Mouse (Mus musculus) small intestine, adult 2 months (tissue): ENCODE measurements around the gene Klf17. TPM values are rescaled to one million over a fixed set of nuclear protein-coding genes. Genes with fewer than 3 reads are reported as not detected.

Experiments
- H3K27ac ChIP-seq: fragments of 200-500 bp; 2 replicates; pipeline ENCODE4 v1.5.1; 2012; ENCODE audit warnings: low read depth, low read length, control low read depth, inconsistent platforms; ENCODE audit not compliant: insufficient read depth
- H3K27me3 ChIP-seq: fragments of 200-500 bp; 2 replicates; pipeline ENCODE4 v1.6.1; 2012; ENCODE audit warnings: mild to moderate bottlenecking, moderate library complexity, low read length, inconsistent platforms; ENCODE audit not compliant: control insufficient read depth, insufficient read depth
- H3K36me3 ChIP-seq: fragments of 200-500 bp; 2 replicates; pipeline ENCODE4 v1.6.1; 2012; ENCODE audit warnings: mild to moderate bottlenecking, low read length, control low read depth, inconsistent platforms; ENCODE audit not compliant: control insufficient read depth, insufficient read depth
- H3K4me1 ChIP-seq: fragments of 200-500 bp; 2 replicates; pipeline ENCODE4 v1.6.1; 2012; ENCODE audit warnings: low read length, inconsistent platforms, mixed read lengths; ENCODE audit not compliant: control insufficient read depth, insufficient read depth, insufficient read length
- H3K4me3 ChIP-seq: fragments of 200-500 bp; 2 replicates; pipeline ENCODE4 v1.5.1; 2012; ENCODE audit warnings: low read depth, mild to moderate bottlenecking, control low read depth, inconsistent platforms, low read length, moderate library complexity
- CTCF ChIP-seq: fragments of 200-500 bp; IDR thresholded peaks from 2 replicates; pipeline ENCODE4 v1.5.1; 2012; ENCODE audit warnings: low read depth, mild to moderate bottlenecking, control low read depth, inconsistent platforms, low read length, moderate library complexity, mixed read lengths; ENCODE audit not compliant: insufficient replicate concordance, insufficient read length; ENCODE audit errors: extremely low read depth
- POLR2A ChIP-seq: fragments of 200-500 bp; IDR thresholded peaks from 2 replicates; pipeline ENCODE4 v1.6.1; 2012; ENCODE audit warnings: low read depth, mild to moderate bottlenecking, control low read depth, inconsistent platforms, low read length, moderate library complexity
- WGBS: fragments of 180-500 bp; shearing (Covaris S2); methylation state at CpG from one replicate; pipeline ENCODE4 v1.1.7; 2018; 5-methylcytosine and 5-hydroxymethylcytosine counted together
- polyA plus RNA-seq: library from polyadenylated mRNA; depleted of rRNA; stranded (reverse); fragments of >200 nt; gene quantifications from 2 replicates; pipeline ENCODE4 v1.2.3, GENCODE M21; 2012; rRNA removed

The Klf17 gene
- polyA plus RNA-seq = not detected in 2 replicates

GRCm38 (mm10) chr4:117765416-117765815, at the start of gene Klf17:
Klf17 (minus strand) TSS chr4:117765648.
- no peaks in the 10 kb centered on the region for H3K27me3 ChIP-seq
- H3K4me1 ChIP-seq = no peaks in the 10 kb centered on the region
- TF ChIP-seq CTCF = no peak
- TF ChIP-seq POLR2A = no peak
- no peak within 1 kb of the TSS for H3K27ac ChIP-seq
- 70% methylated on average over 12 of the region's 12 CpGs for whole genome bisulfite sequencing
- H3K4me3 ChIP-seq = no peak within 1 kb of the TSS
- H3K36me3 ChIP-seq = no peaks in the 10 kb centered on the region

DNA sequence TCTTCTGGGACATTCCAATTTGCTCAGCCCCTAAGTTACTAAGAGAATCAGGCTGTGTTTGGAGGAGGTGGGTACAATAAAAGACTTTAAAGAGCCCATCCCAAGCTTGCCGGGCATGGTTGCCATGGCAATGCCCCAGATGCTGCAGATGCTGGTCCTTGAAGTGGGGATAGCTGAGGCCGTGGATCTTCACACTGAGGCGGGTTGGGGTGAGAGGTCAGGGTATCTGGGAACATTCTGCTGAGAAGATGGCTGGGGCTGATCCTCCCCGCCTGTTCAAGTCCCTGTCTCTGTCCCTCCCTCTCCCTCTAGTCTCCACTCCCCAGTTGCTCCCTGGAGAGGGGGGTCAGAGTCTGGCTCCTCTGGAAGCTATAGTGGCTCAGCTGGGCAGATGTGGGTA, 48.9 kb upstream of the Klf17 start:
- Histone ChIP-seq H3K36me3 (no peaks in the 10 kb centered on the region), H3K4me1 (no peaks in the 10 kb centered on the region), H3K27ac (no peak overlapping the region), H3K4me3 (no peak overlapping the region), H3K27me3 (no peaks in the 10 kb centered on the region)
- WGBS = 69% methylated on average over 4 of the region's 4 CpGs
- no peak for TF ChIP-seq POLR2A
- TF ChIP-seq CTCF = no peak

GRCm38 (mm10) chr4:117813591-117814192, 48.2 kb upstream of the Klf17 start:
- Histone ChIP-seq H3K4me3 (no peak overlapping the region), H3K27me3 (no peaks in the 10 kb centered on the region), H3K27ac (no peak overlapping the region), H3K36me3 (no peaks in the 10 kb centered on the region), H3K4me1 (no peaks in the 10 kb centered on the region)
- no peak for TF ChIP-seq CTCF
- no peak for TF ChIP-seq POLR2A
- 65% methylated on average over 9 of the region's 9 CpGs for WGBS

DNA sequence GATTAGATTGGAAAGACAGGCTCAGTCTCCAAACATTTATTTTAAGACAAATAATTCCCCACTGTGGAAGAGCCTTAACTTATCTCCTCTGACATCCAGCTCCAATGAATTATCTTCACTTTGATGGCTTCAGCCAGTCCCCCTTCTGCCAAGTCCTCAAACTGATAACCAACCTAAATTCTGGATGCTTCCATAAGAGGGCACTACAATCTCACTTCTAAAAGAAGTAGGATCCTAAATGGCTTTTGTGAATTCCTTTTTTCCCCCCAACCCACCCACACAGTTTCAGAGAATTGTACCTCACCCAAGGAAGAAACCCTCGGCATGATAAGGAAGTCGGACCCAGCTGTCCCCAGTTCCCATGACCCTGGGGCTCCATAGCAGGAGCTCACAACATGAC, 45.5 kb upstream of the Klf17 start:
- H3K4me1 ChIP-seq = peaks cover 6% of the 10 kb centered on the region; the same call in 1 of the 2 replicates

DNA sequence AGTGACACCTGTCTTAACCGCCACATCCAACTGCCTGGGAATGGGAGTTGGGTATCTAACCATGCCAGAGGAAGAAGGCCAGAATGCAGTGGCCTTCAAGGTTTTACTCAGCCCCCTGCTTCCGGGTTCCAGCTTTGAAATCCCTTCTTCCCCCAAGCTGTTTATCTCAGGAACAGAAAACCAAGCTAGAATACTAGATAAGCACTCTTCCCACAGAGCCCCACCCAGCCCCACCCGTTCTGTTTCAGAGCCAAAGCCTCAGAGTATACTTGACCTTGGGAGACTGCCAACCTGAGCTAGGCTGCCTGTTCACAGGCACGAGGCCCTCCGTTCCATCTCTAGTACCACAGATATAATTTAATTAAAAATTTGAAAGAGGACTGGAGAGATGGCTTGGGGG, 41.5 kb upstream of the Klf17 start:
- no peaks in the 10 kb centered on the region for H3K27me3 ChIP-seq
- H3K4me1 ChIP-seq = peaks cover 6% of the 10 kb centered on the region; the same call in 1 of the 2 replicates
- H3K36me3 ChIP-seq = no peaks in the 10 kb centered on the region
- H3K4me3 ChIP-seq = no peak overlapping the region
- TF ChIP-seq POLR2A (no peak), CTCF (no peak)
- peak overlapping the region; percentile 63 for H3K27ac ChIP-seq
- 11% methylated on average over 5 of the region's 5 CpGs for WGBS

More for the DNA sequence above, 45.5 kb upstream of the Klf17 start:
- TF ChIP-seq CTCF (peak; percentile 7; the same call in 1 of the 2 replicates), POLR2A (no peak)
- Histone ChIP-seq H3K27ac (no peak overlapping the region), H3K36me3 (no peaks in the 10 kb centered on the region), H3K27me3 (no peaks in the 10 kb centered on the region), H3K4me3 (no peak overlapping the region)
- 27% methylated on average over 2 of the region's 2 CpGs for WGBS

- WGBS = 86% methylated on average over 6 of the region's 6 CpGs
These were observed 34.5 kb upstream of the Klf17 start for GRCm38 (mm10) chr4:117799904-117800303.

DNA sequence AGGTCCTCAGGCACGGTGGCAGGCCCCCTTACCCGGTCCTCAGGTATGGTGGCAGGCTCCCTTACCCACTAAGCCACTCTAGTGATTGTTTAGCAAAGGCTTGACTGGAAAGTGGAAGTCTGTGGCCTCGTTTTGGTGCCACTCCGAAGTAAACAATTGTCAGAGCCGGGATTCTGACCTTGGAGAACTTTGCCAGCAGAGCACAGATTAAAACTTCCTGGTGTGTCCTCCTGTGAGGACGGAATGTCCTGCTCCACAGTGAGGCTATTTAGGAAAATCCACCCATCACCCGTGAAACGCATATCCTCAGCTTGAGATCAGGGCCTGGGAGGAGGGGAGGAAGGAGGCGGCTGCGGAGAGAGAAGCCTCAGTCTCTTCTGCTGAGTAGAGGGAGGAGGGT, 22.9 kb upstream of the Klf17 start:
- peak overlapping the region; percentile 8; the same call in 1 of the 2 replicates for H3K27ac ChIP-seq
- no peaks in the 10 kb centered on the region for H3K36me3 ChIP-seq
- TF ChIP-seq POLR2A (no peak), CTCF (no peak)
- H3K4me3 ChIP-seq = peak overlapping the region; percentile 9; the same call in 1 of the 2 replicates
- peaks cover 11% of the 10 kb centered on the region; the same call in 1 of the 2 replicates for H3K4me1 ChIP-seq
- 40% methylated on average over 10 of the region's 10 CpGs for WGBS
- no peaks in the 10 kb centered on the region for H3K27me3 ChIP-seq

More at GRCm38 (mm10) chr4:117799904-117800303, 34.5 kb upstream of the Klf17 start:
- no peaks in the 10 kb centered on the region for H3K27me3 ChIP-seq
- no peaks in the 10 kb centered on the region for H3K4me1 ChIP-seq
- H3K36me3 ChIP-seq = no peaks in the 10 kb centered on the region
- H3K4me3 ChIP-seq = no peak overlapping the region
- TF ChIP-seq POLR2A = no peak
- peak; percentile 18; the same call in 1 of the 2 replicates for TF ChIP-seq CTCF
- H3K27ac ChIP-seq = no peak overlapping the region

DNA sequence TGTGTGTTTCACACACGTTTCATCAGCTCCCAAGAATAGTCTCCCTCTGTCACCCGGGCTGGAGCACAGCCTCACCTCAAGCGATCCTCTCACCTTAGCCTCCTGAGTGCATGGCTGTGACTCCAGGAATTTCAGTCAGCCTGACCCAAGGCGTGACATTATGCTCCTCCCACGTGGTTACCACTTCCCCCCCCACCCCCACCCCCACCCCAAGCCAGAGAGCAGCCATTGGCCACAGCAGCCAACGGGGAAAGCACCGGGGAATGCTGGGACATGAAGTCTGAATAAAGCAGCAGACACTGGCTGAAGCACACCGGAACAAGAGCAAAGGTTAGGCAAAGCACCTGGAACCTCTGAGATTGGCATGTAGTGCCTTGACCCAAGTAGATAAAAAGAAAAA, 21.5 kb upstream of the Klf17 start:
- TF ChIP-seq POLR2A (no peak), CTCF (no peak)
- Histone ChIP-seq H3K27me3 (no peaks in the 10 kb centered on the region), H3K36me3 (no peaks in the 10 kb centered on the region), H3K4me3 (peak overlapping the region; percentile 50), H3K27ac (peak overlapping the region; percentile 39; the same call in 1 of the 2 replicates), H3K4me1 (peaks cover 11% of the 10 kb centered on the region; the same call in 1 of the 2 replicates)
- 12% methylated on average over 8 of the region's 8 CpGs for WGBS
